11 mouse cellular contexts compared by ENCODE assay signal in the genomic region with DNA sequence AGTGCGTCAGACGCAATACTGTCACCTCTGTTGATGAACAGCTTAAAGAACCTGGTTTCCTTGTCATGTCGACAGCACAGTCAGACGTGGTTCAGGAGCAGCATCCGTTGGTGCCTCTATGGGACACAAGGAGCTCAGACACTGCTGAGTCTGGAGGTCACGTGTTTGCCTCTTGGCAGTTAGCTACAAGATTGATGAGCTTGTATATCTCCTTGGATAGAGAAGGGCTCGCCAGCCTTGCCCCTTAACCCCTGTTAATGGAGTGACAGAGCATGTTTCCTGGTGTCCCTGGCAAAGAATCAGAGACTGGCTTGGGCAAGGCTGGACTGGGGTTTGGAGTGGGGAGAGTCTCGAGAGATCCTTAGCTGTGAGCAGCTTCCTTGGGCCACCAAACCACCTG. TPM values are rescaled to one million over a fixed set of nuclear protein-coding genes. Genes with fewer than 3 reads are reported as not detected.
A peak's percentile ranks its signal among the peaks of the same experiment; 100 is the strongest.
DNase-seq lines count a peak whose midpoint lies in the region; ATAC-seq lines count a peak whose summit lies in the region.
"Had no signal": no experiment of that assay in that cellular context is flagged by ENCODE, and none has a peak within 500 bp of the region (broad histone marks: within the 10 kb centered on the region; RNA-seq: fewer than 3 reads in every experiment).

No protein-coding gene starts in this region.

- no peak overlapping the region for H3K27ac ChIP-seq in midbrain, embryonic 13.5 days
- no peak overlapping the region for H3K27ac ChIP-seq in midbrain, embryonic 16.5 days (ENCODE audit: low read length)
- peak overlapping the region; percentile 52; the same call in 1 of the 2 replicates for H3K27ac ChIP-seq in hindbrain, embryonic 12.5 days
- no peak overlapping the region for H3K27ac ChIP-seq in neural tube, embryonic 15.5 days (replicated peaks)

- no peaks in the 10 kb centered on the region for H3K36me3 ChIP-seq in midbrain, embryonic 13.5 days
- no peaks in the 10 kb centered on the region for H3K36me3 ChIP-seq in midbrain, embryonic 16.5 days (ENCODE audit: control insufficient read depth, insufficient read depth, low read length)
- no peaks in the 10 kb centered on the region for H3K36me3 ChIP-seq in hindbrain, embryonic 12.5 days
- no peaks in the 10 kb centered on the region for H3K36me3 ChIP-seq in neural tube, embryonic 15.5 days

- DNase-seq in kidney, postnatal 25 days: peak; percentile 72 to 87
- no peak for DNase-seq in cerebellum, adult 9-11 months
- no peak for DNase-seq in urinary bladder, adult 2 months (ENCODE audit: low spot score)
- no peak for DNase-seq in frontal cortex, postnatal 25 days (ENCODE audit: low spot score in 2 of 2)
- DNase-seq: cerebellum, postnatal 25 days; heart, postnatal 4 days had no signal

- H3K9me3 ChIP-seq in midbrain, embryonic 13.5 days: no peaks in the 10 kb centered on the region
- H3K9me3 ChIP-seq in midbrain, embryonic 16.5 days (replicated peaks; ENCODE audit: control insufficient read depth, low read length, poor library complexity, severe bottlenecking): no peaks in the 10 kb centered on the region
- H3K9me3 ChIP-seq in hindbrain, embryonic 12.5 days (replicated peaks): no peaks in the 10 kb centered on the region
- H3K9me3 ChIP-seq in neural tube, embryonic 15.5 days (replicated peaks): no peaks in the 10 kb centered on the region

- no peaks in the 10 kb centered on the region for H3K27me3 ChIP-seq in midbrain, embryonic 13.5 days
- H3K27me3 ChIP-seq in midbrain, embryonic 16.5 days (ENCODE audit: control insufficient read depth, insufficient read depth, low read depth, low read length): no peaks in the 10 kb centered on the region
- H3K27me3 ChIP-seq in hindbrain, embryonic 12.5 days: no peaks in the 10 kb centered on the region
- H3K27me3 ChIP-seq in neural tube, embryonic 15.5 days (replicated peaks): no peaks in the 10 kb centered on the region

- H3K4me3 ChIP-seq in midbrain, embryonic 13.5 days (replicated peaks): no peak overlapping the region
- no peak overlapping the region for H3K4me3 ChIP-seq in midbrain, embryonic 16.5 days (ENCODE audit: low read depth, low read length)
- H3K4me3 ChIP-seq in hindbrain, embryonic 12.5 days: 0 out of 2 replicates have a peak overlapping the region, but pooled peaks have one; percentile 0
- H3K4me3 ChIP-seq in neural tube, embryonic 15.5 days (replicated peaks): no peak overlapping the region

- H3K4me1 ChIP-seq in midbrain, embryonic 13.5 days (replicated peaks): peaks cover 84% of the 10 kb centered on the region
- H3K4me1 ChIP-seq in midbrain, embryonic 16.5 days (ENCODE audit: control insufficient read depth, insufficient read depth, low read length): peaks cover 27% of the 10 kb centered on the region
- peaks cover 75% of the 10 kb centered on the region for H3K4me1 ChIP-seq in hindbrain, embryonic 12.5 days
- H3K4me1 ChIP-seq in neural tube, embryonic 15.5 days: peaks cover 57% of the 10 kb centered on the region

- 80% methylated on average over 8 of the region's 8 CpGs for WGBS in midbrain, embryonic 13.5 days
- WGBS in midbrain, embryonic 16.5 days: 71% methylated on average over 8 of the region's 8 CpGs
- 41% methylated on average over 8 of the region's 8 CpGs for WGBS in hindbrain, embryonic 12.5 days
- 22% methylated on average over 8 of the region's 8 CpGs for WGBS in neural tube, embryonic 15.5 days

- no peak for ATAC-seq in midbrain, embryonic 13.5 days
- ATAC-seq in midbrain, embryonic 16.5 days: no peak
- ATAC-seq in hindbrain, embryonic 12.5 days (ENCODE audit: low FRiP score): no peak
- ATAC-seq in neural tube, embryonic 15.5 days (ENCODE audit: low FRiP score): no peak
- ATAC-seq: activated CD4-positive, CD25-positive, alpha-beta regulatory T cell, adult 4 months had no signal

- H3K4me2 ChIP-seq in midbrain, embryonic 13.5 days (replicated peaks): peak overlapping the region; percentile 90; the same call in 1 of the 2 replicates
- no peak overlapping the region for H3K4me2 ChIP-seq in midbrain, embryonic 16.5 days (ENCODE audit: low read length)
- H3K4me2 ChIP-seq in hindbrain, embryonic 12.5 days (replicated peaks): peak overlapping the region; percentile 98
- H3K4me2 ChIP-seq in neural tube, embryonic 15.5 days: peak overlapping the region; percentile 100

- H3K9ac ChIP-seq in midbrain, embryonic 13.5 days (replicated peaks): no peak overlapping the region
- no peak overlapping the region for H3K9ac ChIP-seq in midbrain, embryonic 16.5 days (ENCODE audit: low read depth, low read length)
- no peak overlapping the region for H3K9ac ChIP-seq in hindbrain, embryonic 12.5 days
- no peak overlapping the region for H3K9ac ChIP-seq in neural tube, embryonic 15.5 days (replicated peaks)

RNA-seq across cellular contexts. Expression of a gene that starts 4.4 kb away (rescaled TPM):
- 41.3 and 47.4 TPM in 2 replicates for polyA plus RNA-seq in midbrain, embryonic 13.5 days (2015; fragmentation: Nextera tagmentation; extraction: Ambion mirVana)
- 18.4 and 24.0 TPM in 2 replicates for polyA plus RNA-seq in midbrain, embryonic 16.5 days (2015; fragmentation: Nextera tagmentation; extraction: Ambion mirVana)
- 53.7 and 63.2 TPM in 2 replicates for polyA plus RNA-seq in hindbrain, embryonic 12.5 days (2016; fragmentation: Nextera tagmentation; extraction: Ambion mirVana)
- polyA plus RNA-seq in neural tube, embryonic 15.5 days (2015; fragmentation: Nextera tagmentation; extraction: Ambion mirVana): 22.7 and 22.9 TPM in 2 replicates
- polyA plus RNA-seq in urinary bladder, adult 2 months (2012; rRNA removed): 26.6 and 39.2 TPM in 2 replicates

Comparison
In these comparisons a context has a peak if more than half of its experiments do, and no peak if none do; other contexts are left out.
1. DNase-seq: peak in kidney, postnatal 25 days (2 of 2); none in cerebellum, adult 9-11 months (single experiment), urinary bladder, adult 2 months (single experiment) and frontal cortex, postnatal 25 days (0 of 2).